Mouse (Mus musculus) stomach, postnatal 0 days (tissue): ENCODE measurements around the gene Prune2. TPM values are rescaled to one million over a fixed set of nuclear protein-coding genes. Genes with fewer than 3 reads are reported as not detected.
A peak's percentile ranks its signal among the peaks of the same experiment; 100 is the strongest.

ENCODE experiments used
- ATAC-seq: fragments of 200-750 bp; cut with Nextera tagmentation; 2 replicates; pipeline ENCODE4 v1.8.0; 2017; ENCODE audit not compliant: low FRiP score, low TSS enrichment
- DNase-seq: peaks from one replicate; pipeline ENCODE4 v3.0.0-alpha.2; 2016; ENCODE audit warnings: low spot score
- H3K27ac ChIP-seq: fragments of 300-500 bp; sonication (generic); replicated peaks from 2 replicates; pipeline ENCODE4 v1.5.1; 2014; ENCODE audit warnings: mild to moderate bottlenecking, control low read depth
- H3K27me3 ChIP-seq: fragments of 300-500 bp; sonication (generic); 2 replicates; pipeline ENCODE4 v1.6.1; 2014; ENCODE audit warnings: low read length; ENCODE audit not compliant: control insufficient read depth, insufficient read depth
- H3K36me3 ChIP-seq: fragments of 300-500 bp; sonication (generic); 2 replicates; pipeline ENCODE4 v1.6.1; 2014; ENCODE audit warnings: low read length, mixed read lengths; ENCODE audit not compliant: control insufficient read depth, insufficient read depth
- H3K4me1 ChIP-seq: fragments of 300-500 bp; sonication (generic); replicated peaks from 2 replicates; pipeline ENCODE4 v1.6.1; 2014; ENCODE audit warnings: antibody characterized with exemption; ENCODE audit not compliant: control insufficient read depth, insufficient read depth
- H3K4me2 ChIP-seq: fragments of 300-500 bp; sonication (generic); replicated peaks from 2 replicates; pipeline ENCODE4 v1.6.1; 2014; ENCODE audit warnings: low read depth, mild to moderate bottlenecking, control low read depth, moderate library complexity
- H3K4me3 ChIP-seq: fragments of 300-500 bp; sonication (generic); 2 replicates; pipeline ENCODE4 v1.5.1; 2014; ENCODE audit warnings: low read depth, low read length, control low read depth
- H3K9ac ChIP-seq: fragments of 300-500 bp; sonication (generic); 2 replicates; pipeline ENCODE4 v1.6.1; 2014; ENCODE audit warnings: mild to moderate bottlenecking, low read length, control low read depth, mixed read lengths
- H3K9me3 ChIP-seq: fragments of 300-500 bp; sonication (generic); 2 replicates; pipeline ENCODE4 v1.6.1; 2016; ENCODE audit warnings: low read length; ENCODE audit not compliant: control insufficient read depth
- CTCF ChIP-seq: IDR thresholded peaks from 2 replicates; pipeline ENCODE4 v1.5.1; 2016; ENCODE audit warnings: antibody characterized with exemption, low read depth, mild to moderate bottlenecking, moderate library complexity
- EP300 ChIP-seq: optimal IDR thresholded peaks from 2 replicates; pipeline ENCODE3; 2016; ENCODE audit warnings: antibody characterized with exemption
- WGBS: fragments of 180-500 bp; shearing (Covaris S2); extraction: QIAGEN DNeasy Blood & Tissue Kit; methylation state at CpG from one replicate; pipeline ENCODE4 v1.1.7; 2014; 5-methylcytosine and 5-hydroxymethylcytosine counted together
- polyA plus RNA-seq: library from polyadenylated mRNA; unstranded; fragments of >200 nt; fragmentation: Nextera tagmentation; extraction: Ambion mirVana; gene quantifications from 2 replicates; pipeline ENCODE4 v1.2.1, GENCODE M21; 2015

Gene Prune2
- polyA plus RNA-seq, 1 experiment from 2014 or later, result 2.0 TPM

GRCm38 (mm10) chr19:16959551-16959950 is 3.6 kb downstream of the Prune2 start:
- 42% methylated on average over 8 of the region's 8 CpGs for WGBS
- no peak overlapping the region for H3K4me2 ChIP-seq
- H3K9ac ChIP-seq, result no peak overlapping the region
- H3K4me1 ChIP-seq, result peaks cover 4% of the 10 kb centered on the region
- DNase-seq, result peak; percentile 13
- no peaks in the 10 kb centered on the region for H3K36me3 ChIP-seq
- TF ChIP-seq CTCF, result no peak
- no peak for TF ChIP-seq EP300
- no peaks in the 10 kb centered on the region for H3K9me3 ChIP-seq
- no peak overlapping the region for H3K4me3 ChIP-seq
- no peak overlapping the region for H3K27ac ChIP-seq
- no peaks in the 10 kb centered on the region for H3K27me3 ChIP-seq
- ATAC-seq, result no peak

DNA sequence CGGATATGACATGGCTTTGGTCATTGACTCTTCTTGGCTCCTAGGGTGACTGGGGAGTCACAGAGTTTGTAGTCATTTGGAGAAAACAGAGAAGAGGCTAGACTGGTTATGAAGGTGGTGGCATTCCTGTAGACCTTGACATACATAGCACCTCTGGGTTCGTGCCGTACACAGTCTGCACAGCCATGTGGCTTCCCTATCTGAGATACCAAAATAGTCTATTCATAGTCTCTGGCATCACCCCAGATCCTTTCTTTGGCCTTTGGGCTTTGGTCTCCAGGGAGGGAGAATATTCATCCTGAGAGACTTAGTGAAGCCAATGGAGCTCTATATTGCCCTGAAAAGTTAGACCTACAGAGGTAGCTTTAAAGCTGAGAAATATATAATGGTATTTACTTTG is 5.1 kb downstream of the Prune2 start:
- H3K9ac ChIP-seq, result no peak overlapping the region
- no peak overlapping the region for H3K27ac ChIP-seq
- H3K36me3 ChIP-seq, result no peaks in the 10 kb centered on the region
- H3K4me2 ChIP-seq, result no peak overlapping the region
- H3K4me3 ChIP-seq, result no peak overlapping the region
- DNase-seq (no peak), ATAC-seq (no peak)
- 94% methylated on average over 3 of the region's 3 CpGs for WGBS
- H3K9me3 ChIP-seq, result no peaks in the 10 kb centered on the region
- no peaks in the 10 kb centered on the region for H3K27me3 ChIP-seq
- H3K4me1 ChIP-seq, result peaks cover 4% of the 10 kb centered on the region
- TF ChIP-seq EP300, result no peak
- TF ChIP-seq CTCF, result no peak

DNA sequence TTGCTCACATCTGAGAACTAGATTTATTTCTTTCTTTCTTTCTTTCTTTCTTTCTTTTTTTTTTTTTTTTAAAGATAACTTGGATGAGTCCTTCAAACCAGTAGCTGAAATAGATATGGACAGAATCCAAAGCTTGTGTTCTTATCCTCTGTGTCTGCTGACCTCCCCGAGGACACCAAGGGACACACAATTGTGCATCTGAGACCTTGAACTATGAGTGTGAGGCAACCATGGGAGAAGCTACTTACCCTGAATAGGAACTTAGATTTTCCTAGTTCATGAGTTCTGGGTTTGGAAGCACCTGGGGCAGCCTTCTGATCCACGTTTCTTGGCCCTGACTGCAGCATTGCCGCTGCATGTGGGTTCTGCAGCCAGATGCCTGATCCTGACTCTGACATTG is 7.3 kb downstream of the Prune2 start:
- Histone ChIP-seq H3K9me3 (no peaks in the 10 kb centered on the region), H3K4me1 (no peaks in the 10 kb centered on the region), H3K27me3 (no peaks in the 10 kb centered on the region), H3K36me3 (no peaks in the 10 kb centered on the region), H3K4me3 (no peak overlapping the region), H3K9ac (no peak overlapping the region), H3K4me2 (no peak overlapping the region), H3K27ac (no peak overlapping the region)
- WGBS, result 89% methylated on average over 3 of the region's 3 CpGs
- no peak for DNase-seq
- TF ChIP-seq CTCF (no peak), EP300 (no peak)
- no peak for ATAC-seq

GRCm38 (mm10) chr19:16968768-16969167 is 12.8 kb downstream of the Prune2 start:
- H3K27me3 ChIP-seq, result no peaks in the 10 kb centered on the region
- WGBS, result 75% methylated on average over 5 of the region's 5 CpGs
- TF ChIP-seq EP300, result no peak
- no peak for TF ChIP-seq CTCF
- H3K4me3 ChIP-seq, result no peak overlapping the region
- H3K27ac ChIP-seq, result no peak overlapping the region
- H3K9ac ChIP-seq, result no peak overlapping the region
- H3K9me3 ChIP-seq, result no peaks in the 10 kb centered on the region
- DNase-seq (no peak), ATAC-seq (no peak)
- H3K4me2 ChIP-seq, result no peak overlapping the region
- H3K36me3 ChIP-seq, result no peaks in the 10 kb centered on the region
- no peaks in the 10 kb centered on the region for H3K4me1 ChIP-seq

- 60% methylated on average over 2 of the region's 2 CpGs for WGBS
- Histone ChIP-seq H3K36me3 (no peaks in the 10 kb centered on the region), H3K9me3 (no peaks in the 10 kb centered on the region), H3K4me1 (no peaks in the 10 kb centered on the region), H3K4me2 (no peak overlapping the region), H3K9ac (no peak overlapping the region), H3K4me3 (no peak overlapping the region), H3K27ac (no peak overlapping the region), H3K27me3 (no peaks in the 10 kb centered on the region)
- no peak for ATAC-seq
- DNase-seq, result no peak
- no peak for TF ChIP-seq CTCF
- no peak for TF ChIP-seq EP300
These were observed 14.7 kb downstream of the Prune2 start for GRCm38 (mm10) chr19:16970612-16971011.

- Histone ChIP-seq H3K27ac (no peak overlapping the region), H3K4me1 (no peaks in the 10 kb centered on the region), H3K27me3 (no peaks in the 10 kb centered on the region), H3K9ac (no peak overlapping the region), H3K36me3 (no peaks in the 10 kb centered on the region), H3K4me3 (no peak overlapping the region), H3K4me2 (no peak overlapping the region), H3K9me3 (no peaks in the 10 kb centered on the region)
- DNase-seq, result no peak
- ATAC-seq, result no peak
- WGBS, result 88% methylated on average over 3 of the region's 3 CpGs
- TF ChIP-seq EP300 (no peak), CTCF (no peak)
These were observed 23.0 kb downstream of the Prune2 start for GRCm38 (mm10) chr19:16978910-16979309.
